Mouse (Mus musculus): ENCODE data around the gene Gab2. TPM values are rescaled to one million over a fixed set of nuclear protein-coding genes. Genes with fewer than 3 reads are reported as not detected.

The Gab2 gene
- polyA plus RNA-seq, 1 experiment from 2014 or later, result 17.7 TPM

DNA sequence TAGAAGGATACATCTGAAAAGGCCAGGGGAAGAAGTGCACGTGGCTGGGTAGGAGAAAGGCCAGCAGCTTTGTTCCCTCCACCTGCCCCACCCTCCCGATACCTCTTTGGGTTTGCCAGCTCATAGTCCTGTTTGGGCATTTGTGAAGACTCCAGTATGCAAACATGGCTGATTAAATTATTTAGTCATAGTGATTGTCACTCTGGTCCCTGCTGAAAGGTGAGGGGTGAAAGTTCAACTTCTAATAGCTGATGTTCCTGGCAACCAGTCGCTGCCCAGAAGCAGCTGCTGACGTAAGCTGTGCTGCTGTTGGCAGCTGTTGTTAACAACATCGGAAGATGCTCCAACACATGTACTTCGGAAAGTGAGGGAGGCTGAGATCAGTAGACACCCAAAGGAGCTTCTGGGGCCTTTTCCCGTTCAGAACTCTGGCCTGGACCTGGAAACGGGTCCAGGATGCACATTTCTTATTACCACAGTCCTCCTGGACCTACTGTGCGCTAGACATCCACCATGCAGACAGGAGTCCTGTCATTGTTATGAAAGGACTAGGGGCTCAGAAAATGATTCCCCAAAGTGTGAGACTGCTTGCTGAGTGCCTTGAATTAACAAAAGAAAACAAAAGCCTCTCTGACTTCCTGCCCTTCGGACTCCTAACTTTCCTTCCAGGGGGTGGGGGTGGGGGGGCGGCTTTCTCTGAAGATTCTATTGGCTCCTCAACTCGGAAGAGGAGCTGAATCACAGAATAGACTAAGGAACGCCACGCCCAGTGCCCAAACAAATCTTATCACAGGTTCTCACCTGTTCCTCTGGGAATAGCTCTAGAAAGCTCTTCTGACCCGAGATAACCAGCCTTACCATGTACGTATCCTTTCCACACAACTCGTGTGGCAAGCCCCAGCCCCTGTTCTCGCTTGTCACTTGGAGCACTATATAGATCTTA is 259.8 kb downstream of the Gab2 start:
- Histone ChIP-seq H3K4me1 (peaks cover 4% of the 10 kb centered on the region; the same call in 1 of the 2 replicates), H3K9ac (no peak overlapping the region), H3K9me3 (no peaks in the 10 kb centered on the region), H3K27me3 (replicated peaks) (no peaks in the 10 kb centered on the region), H3K4me2 (replicated peaks) (no peak overlapping the region), H3K4me3 (no peak overlapping the region), H3K36me3 (no peaks in the 10 kb centered on the region), H3K27ac (no peak overlapping the region)
- ATAC-seq (ENCODE audit: low FRiP score, low read depth), result no peak
- 70% methylated on average over 18 of the region's 18 CpGs for WGBS

DNA sequence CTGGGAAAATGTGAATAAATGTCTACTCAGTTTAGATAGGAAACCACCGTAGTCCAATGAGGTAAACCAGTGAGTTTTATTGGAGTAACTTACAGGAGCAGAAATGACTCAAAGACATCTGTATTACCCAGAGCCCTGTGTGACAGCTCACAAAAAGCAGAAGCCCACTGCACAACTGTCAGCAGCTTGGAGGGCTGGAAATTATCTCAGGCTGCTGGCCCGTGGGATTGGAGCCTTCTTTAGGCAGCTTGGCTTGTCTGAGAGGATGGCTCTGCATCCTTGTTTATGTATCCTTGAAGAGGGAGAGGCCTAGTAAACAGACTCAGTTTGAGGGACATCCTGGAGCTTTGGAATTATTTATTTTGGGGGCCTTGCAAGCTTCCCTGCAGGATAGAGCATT is 261.6 kb downstream of the Gab2 start:
- no peak overlapping the region for H3K9ac ChIP-seq
- H3K27me3 ChIP-seq (replicated peaks), result no peaks in the 10 kb centered on the region
- ATAC-seq (ENCODE audit: low FRiP score, low read depth), result no peak
- no peak overlapping the region for H3K27ac ChIP-seq
- peaks cover 4% of the 10 kb centered on the region; the same call in 1 of the 2 replicates for H3K4me1 ChIP-seq
- WGBS, result 90% methylated on average over 2 of the region's 2 CpGs
- H3K36me3 ChIP-seq, result peaks cover 6% of the 10 kb centered on the region
- no peaks in the 10 kb centered on the region for H3K9me3 ChIP-seq
- H3K4me3 ChIP-seq, result no peak overlapping the region
- no peak overlapping the region for H3K4me2 ChIP-seq (replicated peaks)

DNA sequence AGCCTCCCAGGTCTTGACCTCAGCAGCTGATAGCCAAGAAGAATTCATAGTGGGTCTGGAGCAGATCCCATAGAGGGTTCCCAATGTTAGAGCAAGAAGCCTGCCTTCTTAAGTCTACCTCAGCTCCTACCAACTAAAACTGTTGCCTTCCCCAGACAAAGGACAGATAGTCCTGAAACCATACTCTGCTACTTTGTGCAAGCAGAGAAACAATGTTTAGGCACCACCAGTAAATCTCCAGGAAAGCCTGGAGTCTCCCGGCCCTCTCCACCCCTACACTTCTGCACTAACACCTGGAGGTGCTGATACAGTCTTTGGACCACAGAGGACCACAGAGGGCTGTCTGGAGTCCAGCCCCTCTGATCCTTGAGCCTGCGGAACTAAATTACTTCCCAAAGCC is 263.3 kb downstream of the Gab2 start:
- Histone ChIP-seq H3K27ac (no peak overlapping the region), H3K4me3 (no peak overlapping the region), H3K4me1 (peaks cover 4% of the 10 kb centered on the region; the same call in 1 of the 2 replicates), H3K36me3 (peaks cover 7% of the 10 kb centered on the region), H3K4me2 (replicated peaks) (no peak overlapping the region), H3K27me3 (replicated peaks) (no peaks in the 10 kb centered on the region), H3K9ac (no peak overlapping the region), H3K9me3 (no peaks in the 10 kb centered on the region)
- WGBS, result 85% methylated on average over 2 of the region's 2 CpGs
- ATAC-seq (ENCODE audit: low FRiP score, low read depth), result no peak

DNA sequence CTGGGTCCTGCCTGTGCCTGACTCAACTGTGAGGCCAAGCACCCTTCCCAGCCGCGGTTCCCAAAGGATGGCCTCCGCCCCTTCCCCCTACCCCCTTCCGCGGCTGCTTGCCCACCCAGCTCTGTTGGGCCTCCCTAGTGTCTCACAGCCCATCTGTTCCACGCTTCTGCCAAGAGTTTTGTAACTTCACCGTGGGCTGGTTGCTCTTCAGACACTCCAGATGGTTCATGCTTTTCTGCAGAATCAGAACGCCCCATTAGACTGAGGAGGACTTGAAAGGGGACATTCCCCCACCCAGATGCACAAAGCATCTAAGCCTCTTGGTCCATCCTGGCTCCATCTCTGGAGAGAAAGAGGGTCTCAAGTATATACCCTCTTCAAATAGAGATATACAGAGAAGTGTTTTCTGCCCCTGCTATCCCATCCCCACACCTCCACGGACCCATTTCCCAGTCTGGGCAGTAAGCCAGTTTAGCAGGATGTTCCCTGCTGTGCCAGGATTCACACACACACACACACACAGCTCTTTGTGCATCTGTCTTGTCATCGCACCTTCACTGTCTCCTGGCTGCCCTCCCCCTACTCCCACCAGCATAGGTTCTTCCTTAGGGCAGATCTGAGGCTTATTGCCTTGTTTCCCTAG is 264.0 kb downstream of the Gab2 start:
- WGBS, result 60% methylated on average over 10 of the region's 10 CpGs
- no peak for ATAC-seq (ENCODE audit: low FRiP score, low read depth)
- H3K27ac ChIP-seq, result no peak overlapping the region
- H3K9me3 ChIP-seq, result no peaks in the 10 kb centered on the region
- H3K9ac ChIP-seq, result no peak overlapping the region
- peaks cover 7% of the 10 kb centered on the region for H3K36me3 ChIP-seq
- no peak overlapping the region for H3K4me3 ChIP-seq
- H3K27me3 ChIP-seq (replicated peaks), result no peaks in the 10 kb centered on the region
- peaks cover 4% of the 10 kb centered on the region; the same call in 1 of the 2 replicates for H3K4me1 ChIP-seq
- no peak overlapping the region for H3K4me2 ChIP-seq (replicated peaks)

DNA sequence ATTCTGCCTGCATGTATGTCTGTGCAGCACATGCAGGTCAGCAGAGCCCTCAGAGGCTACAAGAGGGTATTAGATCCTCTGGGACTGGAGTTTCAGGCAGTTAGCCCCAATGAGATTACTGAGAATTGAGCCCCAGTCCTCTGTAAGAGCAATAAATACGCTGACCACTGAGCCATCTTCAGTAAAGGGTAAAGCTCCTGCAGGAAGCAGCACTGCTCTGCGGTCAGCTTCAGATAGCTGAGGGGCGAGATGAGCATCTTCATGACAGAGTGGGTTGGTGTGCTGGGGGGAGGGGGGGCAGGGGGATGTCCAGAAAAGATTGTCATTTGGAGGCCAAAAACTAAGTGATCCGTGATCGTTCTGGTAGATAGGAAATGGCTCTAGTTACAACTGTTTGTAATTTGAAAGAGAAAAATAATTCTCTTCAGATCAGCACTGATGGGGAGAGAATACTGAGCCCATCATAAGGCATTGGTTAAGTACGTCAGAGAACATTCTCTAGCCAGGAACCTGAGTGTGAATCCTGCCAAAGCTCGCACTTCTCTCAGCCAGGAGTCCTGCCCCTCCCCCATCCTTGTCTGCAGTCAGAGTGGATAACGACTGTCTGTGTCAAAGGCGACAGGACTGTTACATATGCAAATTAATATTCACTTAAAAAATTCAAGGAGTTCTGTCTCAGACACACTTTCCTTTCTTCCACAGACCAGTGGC is 264.9 kb downstream of the Gab2 start:
- peaks cover 4% of the 10 kb centered on the region; the same call in 1 of the 2 replicates for H3K4me1 ChIP-seq
- 74% methylated on average over 9 of the region's 9 CpGs for WGBS
- ATAC-seq (ENCODE audit: low FRiP score, low read depth), result no peak
- no peaks in the 10 kb centered on the region for H3K27me3 ChIP-seq (replicated peaks)
- no peak overlapping the region for H3K9ac ChIP-seq
- H3K9me3 ChIP-seq, result no peaks in the 10 kb centered on the region
- no peak overlapping the region for H3K27ac ChIP-seq
- no peak overlapping the region for H3K4me2 ChIP-seq (replicated peaks)
- peaks cover 7% of the 10 kb centered on the region for H3K36me3 ChIP-seq
- H3K4me3 ChIP-seq, result no peak overlapping the region

DNA sequence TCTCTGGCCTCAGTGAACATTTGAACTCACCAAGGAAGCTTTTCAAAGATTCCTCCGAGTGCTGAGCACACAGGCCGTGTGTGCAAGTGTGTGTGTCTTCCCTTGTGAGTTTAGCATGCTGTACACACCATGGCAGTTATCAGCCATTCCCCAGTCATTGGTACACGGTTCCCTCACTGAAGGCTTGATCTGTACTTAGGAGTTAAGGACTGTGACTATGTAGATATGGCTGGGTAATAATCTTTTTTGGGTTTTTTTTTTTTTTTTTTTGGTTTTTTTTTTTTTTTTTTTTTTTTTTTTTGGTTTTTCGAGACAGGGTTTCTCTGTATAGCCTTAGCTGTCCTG is 265.4 kb downstream of the Gab2 start:
- Histone ChIP-seq H3K4me1 (peaks cover 4% of the 10 kb centered on the region; the same call in 1 of the 2 replicates), H3K9ac (no peak overlapping the region), H3K27ac (no peak overlapping the region), H3K27me3 (replicated peaks) (no peaks in the 10 kb centered on the region), H3K36me3 (peaks cover 7% of the 10 kb centered on the region), H3K4me2 (replicated peaks) (no peak overlapping the region), H3K9me3 (no peaks in the 10 kb centered on the region), H3K4me3 (no peak overlapping the region)
- ATAC-seq (ENCODE audit: low FRiP score, low read depth), result no peak
- WGBS, result 80% methylated on average over 3 of the region's 4 CpGs

DNA sequence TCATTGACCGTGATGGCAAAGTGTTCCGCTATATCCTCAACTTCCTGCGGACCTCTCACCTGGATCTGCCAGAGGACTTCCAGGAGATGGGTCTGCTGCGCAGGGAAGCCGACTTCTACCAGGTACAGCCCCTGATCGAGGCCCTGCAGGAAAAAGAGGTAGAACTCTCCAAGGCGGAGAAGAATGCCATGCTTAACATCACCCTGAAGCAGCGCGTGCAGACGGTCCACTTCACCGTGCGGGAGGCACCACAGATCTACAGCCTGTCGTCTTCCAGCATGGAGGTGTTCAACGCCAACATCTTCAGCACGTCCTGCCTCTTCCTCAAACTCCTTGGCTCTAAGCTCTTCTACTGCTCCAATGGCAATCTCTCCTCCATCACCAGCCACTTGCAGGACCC is 266.1 kb downstream of the Gab2 start:
- ATAC-seq (ENCODE audit: low FRiP score, low read depth), result no peak
- no peaks in the 10 kb centered on the region for H3K9me3 ChIP-seq
- WGBS, result 96% methylated on average over 15 of the region's 15 CpGs

DNA sequence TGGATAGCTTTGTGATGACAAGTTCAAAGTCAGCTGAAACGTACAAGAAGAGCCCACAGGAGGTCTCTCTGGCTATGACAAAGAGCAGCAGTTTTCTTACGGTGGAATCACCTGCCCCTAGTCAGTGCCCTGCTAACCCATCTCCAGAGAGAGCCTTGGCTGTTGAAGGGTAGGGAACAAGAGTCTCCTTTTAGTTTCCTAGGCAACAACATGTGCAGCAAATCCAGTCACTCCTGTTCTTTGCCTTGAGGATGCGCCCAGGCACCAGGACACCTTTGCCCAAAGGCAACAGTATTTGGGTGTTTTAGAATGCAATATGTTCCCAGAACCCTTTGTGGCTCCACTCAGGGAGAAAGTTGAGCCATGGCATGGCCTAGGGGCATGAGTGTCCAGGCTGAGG is 266.9 kb downstream of the Gab2 start:
- no peak overlapping the region for H3K4me3 ChIP-seq
- H3K27ac ChIP-seq, result no peak overlapping the region
- H3K4me1 ChIP-seq, result peaks cover 4% of the 10 kb centered on the region; the same call in 1 of the 2 replicates
- no peak overlapping the region for H3K4me2 ChIP-seq (replicated peaks)
- no peak for ATAC-seq (ENCODE audit: low FRiP score, low read depth)
- peaks cover 7% of the 10 kb centered on the region for H3K36me3 ChIP-seq
- 84% methylated on average over 3 of the region's 3 CpGs for WGBS
- no peak overlapping the region for H3K9ac ChIP-seq
- no peaks in the 10 kb centered on the region for H3K9me3 ChIP-seq
- no peaks in the 10 kb centered on the region for H3K27me3 ChIP-seq (replicated peaks)

More for the DNA sequence above, 266.1 kb downstream of the Gab2 start:
- H3K4me1 ChIP-seq, result peaks cover 4% of the 10 kb centered on the region; the same call in 1 of the 2 replicates
- H3K27me3 ChIP-seq (replicated peaks), result no peaks in the 10 kb centered on the region
- H3K4me2 ChIP-seq (replicated peaks), result no peak overlapping the region
- no peak overlapping the region for H3K4me3 ChIP-seq
- H3K27ac ChIP-seq, result no peak overlapping the region
- no peak overlapping the region for H3K9ac ChIP-seq
- peaks cover 7% of the 10 kb centered on the region for H3K36me3 ChIP-seq

DNA sequence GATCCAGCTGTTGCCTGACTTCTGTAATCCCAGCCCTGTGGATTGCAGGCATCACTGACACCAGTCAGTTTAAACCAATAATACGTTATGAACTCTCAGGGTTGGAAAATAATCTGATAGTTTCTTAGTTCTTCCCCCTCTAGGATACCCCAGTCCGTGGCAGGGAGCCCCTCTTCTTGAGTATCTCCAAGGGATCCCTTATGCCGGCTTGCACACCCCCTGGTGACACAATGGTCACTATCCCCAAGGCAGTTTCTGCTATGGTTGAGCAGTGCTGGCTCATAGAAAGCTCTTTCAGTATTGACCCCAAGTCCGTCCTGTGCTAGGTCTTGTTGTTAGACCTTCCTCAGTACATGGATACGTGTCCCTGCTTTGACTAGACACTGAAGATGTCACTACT is 267.4 kb downstream of the Gab2 start:
- Histone ChIP-seq H3K27ac (no peak overlapping the region), H3K36me3 (peaks cover 7% of the 10 kb centered on the region), H3K4me2 (replicated peaks) (no peak overlapping the region), H3K4me1 (peaks cover 4% of the 10 kb centered on the region; the same call in 1 of the 2 replicates), H3K9me3 (no peaks in the 10 kb centered on the region), H3K27me3 (replicated peaks) (no peaks in the 10 kb centered on the region), H3K9ac (no peak overlapping the region), H3K4me3 (no peak overlapping the region)
- no peak for ATAC-seq (ENCODE audit: low FRiP score, low read depth)
- 87% methylated on average over 5 of the region's 5 CpGs for WGBS

DNA sequence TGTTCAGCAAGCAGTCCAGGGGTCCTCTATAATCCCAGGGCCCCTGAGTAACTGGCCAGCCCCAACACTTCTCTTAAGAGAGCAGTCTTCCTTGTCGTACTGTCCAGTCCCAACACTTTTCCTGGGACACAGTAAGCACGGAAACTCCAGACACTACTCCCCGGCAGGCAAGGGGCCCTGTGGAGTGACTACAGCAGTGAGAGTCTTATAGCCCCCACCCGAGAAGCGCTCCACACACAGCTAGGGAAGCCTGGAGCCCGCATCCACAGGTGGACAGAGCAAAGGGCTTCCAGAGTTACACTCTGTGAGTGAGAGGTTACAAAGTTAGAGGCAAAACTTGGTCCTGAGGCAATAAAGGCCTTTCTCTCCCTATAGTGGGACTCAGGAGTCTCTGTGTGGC is 268.1 kb downstream of the Gab2 start:
- Histone ChIP-seq H3K9me3 (no peaks in the 10 kb centered on the region), H3K27ac (no peak overlapping the region), H3K4me1 (peaks cover 4% of the 10 kb centered on the region; the same call in 1 of the 2 replicates), H3K9ac (no peak overlapping the region), H3K27me3 (replicated peaks) (no peaks in the 10 kb centered on the region), H3K36me3 (peaks cover 7% of the 10 kb centered on the region), H3K4me2 (replicated peaks) (no peak overlapping the region), H3K4me3 (no peak overlapping the region)
- ATAC-seq (ENCODE audit: low FRiP score, low read depth), result no peak
- 88% methylated on average over 6 of the region's 6 CpGs for WGBS

DNA sequence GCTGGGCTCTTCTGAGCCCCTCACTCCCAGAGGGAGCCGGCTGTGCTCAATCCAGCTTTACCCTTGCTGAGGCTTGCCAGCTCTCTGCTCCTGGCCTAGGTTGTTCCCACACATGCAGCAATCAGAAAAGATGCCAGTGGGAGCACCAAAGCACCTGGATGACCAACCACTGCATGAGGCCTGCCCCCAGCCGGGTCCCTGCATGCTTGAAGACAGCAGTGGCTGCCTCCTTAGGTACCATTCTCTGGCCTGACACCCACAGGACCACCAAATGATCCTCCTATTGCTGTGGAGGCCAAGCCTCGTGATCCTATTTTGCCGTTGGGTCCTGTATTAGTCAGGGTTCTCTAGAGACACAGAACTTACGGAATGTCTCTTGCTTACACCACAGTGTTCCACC is 269.5 kb downstream of the Gab2 start:
- Histone ChIP-seq H3K36me3 (peaks cover 7% of the 10 kb centered on the region), H3K27me3 (replicated peaks) (no peaks in the 10 kb centered on the region), H3K4me3 (no peak overlapping the region), H3K27ac (no peak overlapping the region), H3K9me3 (no peaks in the 10 kb centered on the region), H3K4me2 (replicated peaks) (no peak overlapping the region), H3K9ac (no peak overlapping the region), H3K4me1 (no peaks in the 10 kb centered on the region)
- no peak for ATAC-seq (ENCODE audit: low FRiP score, low read depth)
- WGBS, result 90% methylated on average over 5 of the region's 5 CpGs
